Mouse (Mus musculus) T-helper 17 cell (primary cell): Measurements from ENCODE around the gene Procr.

ENCODE experiments used
- in situ Hi-C, 2 experiments: fragments of 300-600 bp; cut with MboI, MseI; formaldehyde crosslinking; loops; 1 replicate in 1 of 2; 2 replicates in 1 of 2; pipeline ENCODE4 v1.15.1; 2025; ENCODE audit warnings: high pct_unique_total_duplicates in 2 of 2

Gene Procr

DNA sequence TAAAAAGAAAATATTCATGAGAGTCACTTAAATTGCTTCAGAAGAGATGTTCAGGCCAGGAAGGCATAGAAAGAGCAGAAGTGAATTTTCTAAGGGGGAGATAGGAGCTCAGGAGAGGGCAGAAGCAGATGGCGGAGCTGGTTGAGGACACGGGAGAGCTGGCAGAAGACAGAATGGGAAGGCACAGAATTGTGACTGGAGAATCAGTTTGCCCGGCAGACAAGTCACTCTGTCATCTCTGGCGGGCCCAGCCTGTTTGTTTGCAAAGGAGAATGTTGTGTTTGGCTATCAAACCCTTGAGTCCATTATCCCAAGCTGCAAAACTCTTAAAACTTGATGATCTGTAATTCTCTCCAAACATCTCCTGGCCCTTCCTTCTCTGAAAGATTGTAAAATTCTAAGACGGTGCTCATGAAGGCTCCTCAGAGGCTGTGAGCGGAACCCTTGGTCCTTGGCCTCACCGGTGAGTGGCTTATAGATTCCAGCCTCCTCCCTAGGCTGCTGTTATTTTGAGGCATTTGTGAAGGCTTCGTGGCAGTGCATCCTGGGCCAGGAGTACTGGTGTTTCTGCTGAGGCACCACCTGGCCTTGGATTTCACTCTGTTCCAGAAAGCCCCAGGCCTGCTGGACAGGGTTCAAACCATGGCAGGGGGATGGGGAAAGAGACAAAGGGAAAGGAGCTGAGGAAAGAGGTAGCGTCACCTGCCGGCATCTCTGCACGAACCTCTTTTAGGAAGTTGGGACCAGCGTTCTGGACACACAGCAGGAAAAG is 43.9 kb downstream of the Procr start:
- in situ Hi-C loops, result loop anchor here in 1 of 2 experiments (25.0 kb wide), 1 partner anchor 308 kb away; no protein-coding TSS in a partner anchor

- in situ Hi-C loops, result loop anchor here in 1 of 2 experiments (25.0 kb wide), 1 partner anchor 311 kb away; no protein-coding TSS in a partner anchor
These were observed 47.7 kb downstream of the Procr start for GRCm38 (mm10) chr2:155798613-155799012.

GRCm38 (mm10) chr2:155802761-155803160 is 51.8 kb downstream of the Procr start:
- in situ Hi-C loops, result no loop called here

GRCm38 (mm10) chr2:155804053-155804452 is 53.1 kb downstream of the Procr start:
- in situ Hi-C loops, result no loop called here
